Mouse (Mus musculus) liver, embryonic 15.5 days (tissue): ENCODE data around the gene Gmip. TPM values are rescaled to one million over a fixed set of nuclear protein-coding genes. Genes with fewer than 3 reads are reported as not detected.
A peak's percentile ranks its signal among the peaks of the same experiment; 100 is the strongest.

ENCODE experiments used
- ATAC-seq: fragments of 200-750 bp; cut with Nextera tagmentation; 2 replicates; pipeline ENCODE4 v1.8.0; 2017; ENCODE audit warnings: moderate number of reproducible peaks, mild to moderate bottlenecking, moderate library complexity; ENCODE audit not compliant: insufficient read depth
- H3K27ac ChIP-seq: fragments of 300-500 bp; sonication (generic); replicated peaks from 2 replicates; pipeline ENCODE4 v1.5.1; 2015; ENCODE audit warnings: mild to moderate bottlenecking, inconsistent platforms
- H3K27me3 ChIP-seq: fragments of 300-500 bp; sonication (generic); 2 replicates; pipeline ENCODE4 v1.6.1; 2015; ENCODE audit warnings: mild to moderate bottlenecking, inconsistent platforms
- H3K36me3 ChIP-seq: fragments of 300-500 bp; sonication (generic); replicated peaks from 2 replicates; pipeline ENCODE4 v1.6.1; 2015; ENCODE audit warnings: moderate library complexity, mild to moderate bottlenecking, inconsistent platforms
- H3K4me1 ChIP-seq: fragments of 300-500 bp; sonication (generic); replicated peaks from 2 replicates; pipeline ENCODE4 v1.6.1; 2015; ENCODE audit warnings: inconsistent platforms
- H3K4me2 ChIP-seq: fragments of 300-500 bp; sonication (generic); 2 replicates; pipeline ENCODE4 v1.6.1; 2015; ENCODE audit warnings: moderate library complexity, mild to moderate bottlenecking, inconsistent platforms
- H3K4me3 ChIP-seq: fragments of 300-500 bp; sonication (generic); replicated peaks from 2 replicates; pipeline ENCODE4 v1.5.1; 2015; ENCODE audit warnings: mild to moderate bottlenecking, inconsistent platforms
- H3K9ac ChIP-seq: fragments of 300-500 bp; sonication (generic); 2 replicates; pipeline ENCODE4 v1.6.1; 2015; ENCODE audit warnings: moderate library complexity, mild to moderate bottlenecking, inconsistent platforms
- H3K9me3 ChIP-seq: fragments of 300-500 bp; sonication (generic); replicated peaks from 2 replicates; pipeline ENCODE4 v1.6.1; 2016; ENCODE audit warnings: inconsistent platforms
- WGBS: fragments of 180-500 bp; shearing (Covaris S2); methylation state at CpG from one replicate; pipeline ENCODE4 v1.1.7; 2015; ENCODE audit warnings: mixed read lengths; ENCODE audit not compliant: insufficient replicate concordance; 5-methylcytosine and 5-hydroxymethylcytosine counted together
- polyA plus RNA-seq: library from polyadenylated mRNA; unstranded; fragments of >200 nt; fragmentation: Nextera tagmentation; extraction: Ambion mirVana; gene quantifications from 2 replicates; pipeline ENCODE4 v1.2.1, GENCODE M21; 2015

Gene Gmip
- polyA plus RNA-seq, 1 experiment from 2014 or later: 5.7 TPM

- no peak overlapping the region for H3K4me3 ChIP-seq
- no peak overlapping the region for H3K27ac ChIP-seq
- H3K4me1 ChIP-seq: peaks cover 16% of the 10 kb centered on the region
- H3K36me3 ChIP-seq: no peaks in the 10 kb centered on the region
- H3K27me3 ChIP-seq: no peaks in the 10 kb centered on the region
- H3K4me2 ChIP-seq: no peak overlapping the region
- H3K9me3 ChIP-seq: no peaks in the 10 kb centered on the region
- WGBS: 32% methylated on average over 2 of the region's 2 CpGs
- ATAC-seq: no peak
- no peak overlapping the region for H3K9ac ChIP-seq
Observed at GRCm38 (mm10) chr8:69861251-69861650, 52.8 kb downstream of the Gmip start.

- no peaks in the 10 kb centered on the region for H3K9me3 ChIP-seq
- ATAC-seq: peak; percentile 44
Observed at GRCm38 (mm10) chr8:69863387-69864020, 55.0 kb downstream of the Gmip start.

GRCm38 (mm10) chr8:69864180-69864579 lies 55.7 kb downstream of the Gmip start:
- Histone ChIP-seq H3K4me2 (no peak overlapping the region), H3K36me3 (no peaks in the 10 kb centered on the region), H3K9me3 (no peaks in the 10 kb centered on the region), H3K9ac (no peak overlapping the region), H3K27ac (no peak overlapping the region), H3K4me1 (peaks cover 16% of the 10 kb centered on the region), H3K27me3 (no peaks in the 10 kb centered on the region), H3K4me3 (no peak overlapping the region)
- 46% methylated on average over 5 of the region's 5 CpGs for WGBS
- ATAC-seq: peak; percentile 31; the same call in 1 of the 2 replicates

More at GRCm38 (mm10) chr8:69863387-69864020, 55.0 kb downstream of the Gmip start:
- H3K36me3 ChIP-seq: no peaks in the 10 kb centered on the region
- H3K4me2 ChIP-seq: no peak overlapping the region
- no peak overlapping the region for H3K27ac ChIP-seq
- no peaks in the 10 kb centered on the region for H3K27me3 ChIP-seq
- no peak overlapping the region for H3K9ac ChIP-seq
- peaks cover 16% of the 10 kb centered on the region for H3K4me1 ChIP-seq
- WGBS: 38% methylated on average over 5 of the region's 5 CpGs
- no peak overlapping the region for H3K4me3 ChIP-seq

- WGBS: 71% methylated on average over 5 of the region's 5 CpGs
Observed at GRCm38 (mm10) chr8:69867696-69868326, 59.3 kb downstream of the Gmip start.

GRCm38 (mm10) chr8:69870003-69870765 lies 61.7 kb downstream of the Gmip start:
- Histone ChIP-seq H3K27me3 (peaks cover 6% of the 10 kb centered on the region; the same call in 1 of the 2 replicates), H3K9ac (no peak overlapping the region), H3K4me1 (no peaks in the 10 kb centered on the region), H3K4me3 (no peak overlapping the region), H3K27ac (no peak overlapping the region), H3K4me2 (no peak overlapping the region), H3K9me3 (no peaks in the 10 kb centered on the region), H3K36me3 (no peaks in the 10 kb centered on the region)
- 64% methylated on average over 11 of the region's 11 CpGs for WGBS
- no peak for ATAC-seq

More at GRCm38 (mm10) chr8:69867696-69868326, 59.3 kb downstream of the Gmip start:
- no peak overlapping the region for H3K4me2 ChIP-seq
- H3K9ac ChIP-seq: no peak overlapping the region
- no peak overlapping the region for H3K27ac ChIP-seq
- H3K4me3 ChIP-seq: no peak overlapping the region
- H3K27me3 ChIP-seq: no peaks in the 10 kb centered on the region
- peaks cover 16% of the 10 kb centered on the region for H3K4me1 ChIP-seq
- H3K36me3 ChIP-seq: no peaks in the 10 kb centered on the region
- H3K9me3 ChIP-seq: no peaks in the 10 kb centered on the region
- no peak for ATAC-seq

GRCm38 (mm10) chr8:69870907-69871306 lies 62.4 kb downstream of the Gmip start:
- Histone ChIP-seq H3K4me2 (no peak overlapping the region), H3K4me3 (no peak overlapping the region), H3K4me1 (no peaks in the 10 kb centered on the region), H3K27ac (no peak overlapping the region), H3K9me3 (no peaks in the 10 kb centered on the region), H3K36me3 (no peaks in the 10 kb centered on the region), H3K9ac (no peak overlapping the region), H3K27me3 (peaks cover 13% of the 10 kb centered on the region)
- no peak for ATAC-seq
- 66% methylated on average over 6 of the region's 6 CpGs for WGBS

Other genes starting within 250 kb of the Gmip start
- 6.9 and 7.2 TPM in 2 replicates for gene Zfp868, start 183.1 kb upstream of the Gmip start, polyA plus RNA-seq
- 0.44 and 0.54 TPM in 2 replicates for gene Zfp964, start 154.2 kb upstream of the Gmip start, polyA plus RNA-seq
- gene Zfp869, start 98.0 kb upstream of the Gmip start, polyA plus RNA-seq: 10.7 and 11.3 TPM in 2 replicates
- gene Zfp963, start 58.7 kb upstream of the Gmip start, polyA plus RNA-seq: 2.0 and 2.2 TPM in 2 replicates
- gene Gm20422, start 33.8 kb upstream of the Gmip start, polyA plus RNA-seq: 0.62 TPM in 1 of 2 replicates, not detected in the other
- gene Atp13a1, start 17.5 kb upstream of the Gmip start, polyA plus RNA-seq: 19.6 and 23.0 TPM in 2 replicates
- gene Zfp866, start 17.5 kb upstream of the Gmip start, polyA plus RNA-seq: 7.4 and 8.5 TPM in 2 replicates
- gene Lpar2, start 13.8 kb downstream of the Gmip start, polyA plus RNA-seq: 0.06 TPM in 2 replicates
- gene Pbx4, start 23.8 kb downstream of the Gmip start, polyA plus RNA-seq: 2.0 and 2.4 TPM in 2 replicates
- gene Cilp2, start 79.0 kb downstream of the Gmip start, polyA plus RNA-seq: 0.03 and 0.06 TPM in 2 replicates
- gene Tssk6, start 93.5 kb downstream of the Gmip start, polyA plus RNA-seq: 2.1 TPM in 2 replicates
- 89.7 and 96.9 TPM in 2 replicates for gene Ndufa13, start 93.9 kb downstream of the Gmip start, polyA plus RNA-seq
- 0.51 and 0.54 TPM in 2 replicates for gene Yjefn3, start 94.0 kb downstream of the Gmip start, polyA plus RNA-seq
- 28.0 and 32.2 TPM in 2 replicates for gene Gatad2a, start 187.7 kb downstream of the Gmip start, polyA plus RNA-seq
- gene Mau2, start 234.1 kb downstream of the Gmip start, polyA plus RNA-seq: 23.0 and 25.6 TPM in 2 replicates
- gene Sugp1, start 234.1 kb downstream of the Gmip start, polyA plus RNA-seq: 15.3 and 16.2 TPM in 2 replicates